Mouse (Mus musculus): ENCODE data around the gene Polr2f.

Polr2f gene

DNA sequence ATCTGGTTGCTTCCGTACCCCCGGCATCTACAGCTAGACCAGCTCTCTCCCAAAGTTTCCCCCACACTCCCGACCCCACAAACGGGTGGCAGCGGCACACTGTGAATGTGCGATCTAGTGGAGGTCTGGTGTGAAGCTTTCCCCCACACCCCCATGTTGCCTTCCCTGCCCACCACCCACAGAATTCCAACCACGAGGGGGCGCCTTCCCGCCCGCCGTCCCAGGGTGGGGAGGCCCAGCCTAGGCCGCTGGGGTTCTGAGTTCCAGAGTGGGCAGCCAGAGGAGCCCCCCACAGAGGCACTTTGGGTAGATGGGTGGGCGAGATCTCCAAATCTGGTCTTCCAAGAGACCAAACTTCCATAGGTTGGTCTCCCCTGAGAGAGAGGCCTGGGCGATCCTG, 22.0 kb downstream of the Polr2f start:
- DNase-seq, result no peak

- DNase-seq, result no peak
These were observed 23.4 kb downstream of the Polr2f start for GRCm38 (mm10) chr15:79164251-79164650.

- DNase-seq, result no peak
These were observed 24.3 kb downstream of the Polr2f start, which contains the start of gene Sox10 for GRCm38 (mm10) chr15:79165140-79165539. Gene Sox10, minus strand, starts transcription at chr15:79165240.

- DNase-seq, result no peak
These were observed 25.9 kb downstream of the Polr2f start for GRCm38 (mm10) chr15:79166712-79167111.

- DNase-seq, result no peak
These were observed 36.1 kb downstream of the Polr2f start for GRCm38 (mm10) chr15:79176905-79177304.

DNA sequence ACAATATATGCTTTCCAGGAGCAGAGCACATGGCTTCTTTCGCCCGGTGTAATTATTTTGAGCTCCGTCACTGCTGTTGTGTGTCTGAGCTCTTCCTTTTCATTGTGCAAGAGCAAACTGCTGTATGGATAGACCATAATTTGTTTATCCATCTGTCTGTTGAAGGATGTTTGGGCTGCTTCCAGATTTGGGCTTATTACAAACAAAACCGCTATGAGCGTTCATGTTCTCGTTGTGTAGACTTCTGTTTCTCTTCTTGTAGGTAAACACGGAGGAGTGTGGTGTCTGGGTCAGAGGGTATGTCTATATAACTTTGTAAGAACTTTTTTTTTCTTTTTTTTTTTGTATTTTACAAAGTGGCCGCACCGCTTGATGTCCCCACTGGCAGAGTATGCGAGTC, 44.4 kb downstream of the Polr2f start:
- no peak for DNase-seq

GRCm38 (mm10) chr15:79187819-79188218, 47.0 kb downstream of the Polr2f start:
- DNase-seq, result no peak

DNA sequence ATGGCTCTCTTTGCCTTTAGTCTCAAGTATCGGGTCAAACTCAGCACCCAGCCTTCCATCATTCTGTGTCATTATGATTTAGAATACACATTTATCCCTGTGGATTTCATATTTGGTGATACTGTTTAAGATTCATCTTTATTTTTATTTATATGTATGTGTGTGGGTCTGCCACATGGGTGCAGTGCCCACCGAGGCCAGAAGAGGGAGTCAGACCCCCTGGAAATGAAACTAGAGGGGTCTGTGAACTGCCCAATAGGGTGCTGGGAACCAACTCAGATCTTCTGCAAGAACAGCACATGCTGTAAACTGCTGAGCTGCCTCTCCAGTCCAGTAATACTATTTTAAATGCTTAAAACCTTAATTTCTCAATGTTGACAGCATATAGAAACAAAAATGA, 50.6 kb downstream of the Polr2f start:
- DNase-seq, result no peak

GRCm38 (mm10) chr15:79192450-79192849, 51.6 kb downstream of the Polr2f start:
- DNase-seq, result no peak

DNA sequence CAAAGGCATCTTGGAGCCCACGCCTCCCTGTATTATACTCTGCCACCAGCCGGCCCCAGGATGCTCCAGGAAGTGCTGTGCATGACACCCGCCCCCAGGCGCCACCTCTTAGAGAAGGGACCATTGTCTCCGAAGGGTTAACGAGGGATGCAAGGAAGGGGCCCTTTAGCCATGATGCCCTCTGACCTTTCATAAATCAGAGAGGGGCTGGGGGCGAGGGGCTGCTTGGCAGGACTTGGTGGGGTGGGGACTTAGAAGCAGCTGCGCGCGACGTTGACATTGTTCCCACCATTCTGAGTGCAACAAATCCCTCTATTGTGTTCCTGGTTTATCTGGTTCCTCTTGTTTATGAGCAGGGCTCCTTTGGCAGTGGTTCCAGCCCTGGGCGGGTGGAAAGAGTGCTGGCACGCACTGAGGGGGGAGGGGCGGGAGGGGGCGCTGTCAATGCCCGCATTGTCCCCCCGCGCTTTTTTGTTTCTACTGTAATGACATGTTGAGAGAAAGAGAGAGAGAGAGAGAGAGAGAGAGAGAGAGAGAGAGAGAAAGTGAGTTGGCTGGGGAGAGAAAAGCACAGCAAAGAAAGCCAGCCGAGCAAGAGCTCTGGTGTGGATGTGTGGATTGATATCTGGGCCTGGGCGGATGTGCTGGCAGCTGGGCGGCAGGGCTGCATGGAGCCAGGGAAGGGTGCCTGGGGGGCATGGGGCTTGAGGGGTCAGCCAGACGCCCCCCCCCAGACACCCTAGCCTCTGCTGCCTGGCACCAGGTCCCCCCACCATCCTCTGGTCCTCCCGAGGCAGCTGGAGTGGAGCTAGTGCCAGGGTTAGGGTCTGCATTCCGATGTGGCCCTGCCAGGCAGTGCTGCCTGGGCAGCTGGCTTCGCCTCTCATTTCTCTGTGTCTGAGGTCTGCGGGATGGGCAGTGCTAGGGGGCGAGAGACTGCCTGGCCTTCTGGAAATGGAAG, 52.4 kb downstream of the Polr2f start:
- DNase-seq, result peak; percentile 46

DNA sequence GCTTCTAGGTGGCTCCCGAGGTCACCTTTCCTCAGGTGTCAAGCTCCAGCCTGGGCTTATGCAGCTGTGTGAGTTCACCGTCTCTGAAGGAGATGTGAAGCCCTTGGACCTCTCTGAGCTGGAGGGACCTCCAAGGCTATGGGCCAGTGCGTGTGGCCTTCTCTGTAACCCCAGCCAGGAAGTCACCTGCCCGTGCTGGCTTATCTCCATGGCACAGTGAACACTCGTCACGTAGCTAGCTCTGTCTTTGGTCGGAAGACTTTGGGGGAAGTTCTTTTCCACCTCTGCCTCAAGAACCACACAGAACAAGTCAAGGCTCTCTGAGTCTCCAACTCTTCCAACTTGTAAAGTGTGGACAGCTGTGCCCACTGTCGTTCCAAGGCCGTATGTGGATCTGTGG, 53.2 kb downstream of the Polr2f start:
- DNase-seq, result no peak

DNA sequence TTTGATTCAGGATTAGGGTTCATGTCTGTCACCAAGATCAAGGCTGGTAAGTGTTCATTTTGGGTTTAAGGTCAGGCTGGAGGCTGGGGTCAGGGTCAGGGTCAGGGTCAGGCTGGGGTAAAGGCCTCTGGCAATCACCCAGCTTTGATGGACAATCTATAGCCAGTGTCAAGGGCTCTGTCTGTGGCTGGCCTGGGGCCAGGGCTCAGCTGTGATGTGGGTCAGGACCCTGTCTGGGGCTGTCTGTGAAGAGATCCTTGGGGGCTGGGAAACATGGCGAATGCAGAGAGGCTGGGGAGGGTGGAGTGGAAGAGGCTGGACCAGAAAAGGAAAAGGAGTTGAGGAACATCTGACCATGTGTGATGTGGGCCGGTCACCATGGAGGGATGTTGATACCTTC, 54.1 kb downstream of the Polr2f start:
- no peak for DNase-seq

DNA sequence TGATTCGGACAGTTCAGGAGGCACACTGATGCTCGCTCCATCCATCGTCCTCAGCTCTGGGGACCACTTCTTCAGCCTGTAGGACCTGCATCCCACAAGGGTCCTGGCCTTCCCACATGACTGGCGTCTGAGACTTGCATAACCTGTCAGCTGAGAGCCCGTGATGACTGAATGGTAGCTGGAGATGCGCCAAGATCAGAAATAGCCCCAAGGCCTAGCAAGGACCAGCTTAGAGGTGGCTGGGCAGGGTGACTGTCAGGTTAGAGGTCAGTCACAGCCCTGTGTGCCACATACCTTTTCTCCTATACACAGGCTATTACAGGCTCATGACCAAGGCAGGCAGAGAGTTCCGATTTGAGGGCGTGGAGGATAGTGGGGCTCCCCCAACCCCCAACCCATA, 54.7 kb downstream of the Polr2f start:
- no peak for DNase-seq

- no peak for DNase-seq
These were observed 58.7 kb downstream of the Polr2f start for GRCm38 (mm10) chr15:79199390-79199976.
